Mouse (Mus musculus) intestine, embryonic 15.5 days (tissue): ENCODE results near the gene Rwdd3. TPM values are rescaled to one million over a fixed set of nuclear protein-coding genes. Genes with fewer than 3 reads are reported as not detected.

ENCODE experiments used
- ATAC-seq: fragments of 200-750 bp; cut with Nextera tagmentation; 2 replicates; pipeline ENCODE4 v1.8.0; 2017; ENCODE audit warnings: moderate TSS enrichment, moderate library complexity
- H3K27ac ChIP-seq: fragments of 300-500 bp; sonication (generic); 2 replicates; pipeline ENCODE4 v1.5.1; 2015; ENCODE audit warnings: mild to moderate bottlenecking, inconsistent platforms
- H3K27me3 ChIP-seq: fragments of 300-500 bp; sonication (generic); replicated peaks from 2 replicates; pipeline ENCODE4 v1.6.1; 2015; ENCODE audit warnings: inconsistent platforms
- H3K36me3 ChIP-seq: fragments of 300-500 bp; sonication (generic); 2 replicates; pipeline ENCODE4 v1.6.1; 2015; ENCODE audit warnings: inconsistent platforms
- H3K4me1 ChIP-seq: fragments of 300-500 bp; sonication (generic); replicated peaks from 2 replicates; pipeline ENCODE4 v1.6.1; 2015; ENCODE audit warnings: inconsistent platforms
- H3K4me2 ChIP-seq: fragments of 300-500 bp; sonication (generic); replicated peaks from 2 replicates; pipeline ENCODE4 v1.6.1; 2015; ENCODE audit warnings: mild to moderate bottlenecking, inconsistent platforms
- H3K4me3 ChIP-seq: fragments of 300-500 bp; sonication (generic); replicated peaks from 2 replicates; pipeline ENCODE4 v1.5.1; 2015; ENCODE audit warnings: inconsistent platforms
- H3K9ac ChIP-seq: fragments of 300-500 bp; sonication (generic); 2 replicates; pipeline ENCODE4 v1.6.1; 2015; ENCODE audit warnings: inconsistent platforms
- H3K9me3 ChIP-seq: fragments of 300-500 bp; sonication (generic); 2 replicates; pipeline ENCODE4 v1.6.1; 2016; ENCODE audit warnings: inconsistent platforms
- WGBS: fragments of 180-500 bp; shearing (Covaris S2); methylation state at CpG from one replicate; pipeline ENCODE4 v1.1.7; 2015; 5-methylcytosine and 5-hydroxymethylcytosine counted together
- polyA plus RNA-seq: library from polyadenylated mRNA; unstranded; fragments of >200 nt; fragmentation: Nextera tagmentation; extraction: Ambion mirVana; gene quantifications from 2 replicates; pipeline ENCODE4 v1.2.1, GENCODE M21; 2015

Rwdd3 gene
- 4.6 and 5.9 TPM in 2 replicates for polyA plus RNA-seq

- Histone ChIP-seq H3K4me2 (peak within 1 kb of the TSS; percentile 80), H3K36me3 (no peaks in the 10 kb centered on the region), H3K9ac (peak within 1 kb of the TSS; percentile 71), H3K9me3 (no peaks in the 10 kb centered on the region), H3K27me3 (no peaks in the 10 kb centered on the region), H3K4me3 (peak within 1 kb of the TSS; percentile 68), H3K4me1 (no peaks in the 10 kb centered on the region), H3K27ac (peak within 1 kb of the TSS; percentile 78; the same call in 1 of the 2 replicates)
- ATAC-seq, result peak; percentile 98
- WGBS, result under 1% methylated on average over 40 of the region's 40 CpGs
Observed at GRCm38 (mm10) chr3:121171243-121171871, at the start of gene Rwdd3. Gene Rwdd3, minus strand, starts transcription at chr3:121171695.

DNA sequence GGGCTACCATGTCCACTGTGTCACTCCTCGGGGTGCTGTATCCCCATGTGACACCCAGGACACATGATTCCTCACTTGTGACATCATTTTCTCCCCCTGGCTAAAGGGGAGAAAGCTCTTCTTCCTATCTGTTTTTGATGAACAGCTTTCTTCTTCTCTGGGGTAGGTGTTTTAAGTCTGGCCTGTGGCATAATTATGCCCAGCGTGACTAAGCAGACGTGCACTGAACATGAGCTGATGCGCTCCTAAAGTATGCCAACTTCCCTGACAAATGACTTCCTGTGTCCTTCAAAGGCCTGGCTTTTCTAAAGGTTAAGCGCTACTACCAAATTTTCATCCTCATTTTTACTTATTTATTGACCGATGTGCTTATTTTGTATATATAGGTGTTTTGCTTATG, 45.5 kb upstream of the Rwdd3 start:
- H3K4me1 ChIP-seq, result no peaks in the 10 kb centered on the region
- H3K36me3 ChIP-seq, result no peaks in the 10 kb centered on the region
- no peaks in the 10 kb centered on the region for H3K27me3 ChIP-seq
- WGBS, result 79% methylated on average over 6 of the region's 6 CpGs
- no peak overlapping the region for H3K4me3 ChIP-seq
- no peak overlapping the region for H3K4me2 ChIP-seq
- ATAC-seq, result no peak
- no peaks in the 10 kb centered on the region for H3K9me3 ChIP-seq
- H3K27ac ChIP-seq, result no peak overlapping the region
- H3K9ac ChIP-seq, result no peak overlapping the region

GRCm38 (mm10) chr3:121213501-121213900, 42.0 kb upstream of the Rwdd3 start:
- H3K27me3 ChIP-seq, result no peaks in the 10 kb centered on the region
- H3K4me2 ChIP-seq, result no peak overlapping the region
- 79% methylated on average over 3 of the region's 3 CpGs for WGBS
- no peaks in the 10 kb centered on the region for H3K9me3 ChIP-seq
- ATAC-seq, result no peak
- H3K4me1 ChIP-seq, result no peaks in the 10 kb centered on the region
- H3K4me3 ChIP-seq, result no peak overlapping the region
- no peak overlapping the region for H3K27ac ChIP-seq
- no peak overlapping the region for H3K9ac ChIP-seq
- no peaks in the 10 kb centered on the region for H3K36me3 ChIP-seq

- no peaks in the 10 kb centered on the region for H3K9me3 ChIP-seq
- no peaks in the 10 kb centered on the region for H3K36me3 ChIP-seq
- no peak overlapping the region for H3K4me3 ChIP-seq
- no peaks in the 10 kb centered on the region for H3K4me1 ChIP-seq
- 33% methylated on average over 1 of the region's 1 CpGs for WGBS
- H3K27ac ChIP-seq, result no peak overlapping the region
- no peak overlapping the region for H3K9ac ChIP-seq
- no peak for ATAC-seq
- H3K4me2 ChIP-seq, result no peak overlapping the region
- H3K27me3 ChIP-seq, result no peaks in the 10 kb centered on the region
Observed at GRCm38 (mm10) chr3:121212156-121212555, 40.7 kb upstream of the Rwdd3 start.

GRCm38 (mm10) chr3:121208994-121209393, 37.5 kb upstream of the Rwdd3 start:
- Histone ChIP-seq H3K4me2 (no peak overlapping the region), H3K27me3 (no peaks in the 10 kb centered on the region), H3K36me3 (no peaks in the 10 kb centered on the region), H3K9ac (no peak overlapping the region), H3K9me3 (no peaks in the 10 kb centered on the region), H3K4me1 (no peaks in the 10 kb centered on the region), H3K4me3 (no peak overlapping the region), H3K27ac (no peak overlapping the region)
- ATAC-seq, result no peak
- WGBS, result 88% methylated on average over 5 of the region's 5 CpGs

- no peaks in the 10 kb centered on the region for H3K27me3 ChIP-seq
- no peak overlapping the region for H3K27ac ChIP-seq
- no peak for ATAC-seq
- H3K9ac ChIP-seq, result no peak overlapping the region
- 87% methylated on average over 19 of the region's 19 CpGs for WGBS
- no peaks in the 10 kb centered on the region for H3K36me3 ChIP-seq
- H3K4me1 ChIP-seq, result no peaks in the 10 kb centered on the region
- no peak overlapping the region for H3K4me3 ChIP-seq
- H3K4me2 ChIP-seq, result no peak overlapping the region
- no peaks in the 10 kb centered on the region for H3K9me3 ChIP-seq
Observed at GRCm38 (mm10) chr3:121206202-121206882, 34.8 kb upstream of the Rwdd3 start.

DNA sequence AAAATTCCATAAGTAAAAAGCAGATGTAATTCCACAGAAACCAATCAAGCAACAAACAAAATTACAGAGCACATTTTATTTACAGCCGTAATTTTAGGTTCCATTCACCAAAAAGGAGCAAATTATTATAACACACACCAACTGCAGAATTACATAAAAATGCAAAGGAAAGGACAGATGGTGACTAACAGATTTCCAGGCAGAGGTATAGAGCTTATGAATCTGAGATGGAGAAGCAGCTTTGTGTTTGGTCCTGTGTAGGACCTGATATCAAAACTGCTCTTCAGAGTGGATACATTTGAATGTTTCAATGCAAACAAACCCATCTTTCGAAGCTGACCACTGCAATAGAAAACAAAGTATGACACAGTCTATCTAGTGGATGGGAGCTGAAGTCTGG, 31.1 kb upstream of the Rwdd3 start:
- Histone ChIP-seq H3K4me1 (no peaks in the 10 kb centered on the region), H3K27ac (no peak overlapping the region), H3K4me3 (no peak overlapping the region), H3K9me3 (no peaks in the 10 kb centered on the region), H3K36me3 (no peaks in the 10 kb centered on the region), H3K9ac (no peak overlapping the region), H3K4me2 (no peak overlapping the region), H3K27me3 (no peaks in the 10 kb centered on the region)
- no peak for ATAC-seq
- WGBS, result 82% methylated on average over 2 of the region's 2 CpGs

DNA sequence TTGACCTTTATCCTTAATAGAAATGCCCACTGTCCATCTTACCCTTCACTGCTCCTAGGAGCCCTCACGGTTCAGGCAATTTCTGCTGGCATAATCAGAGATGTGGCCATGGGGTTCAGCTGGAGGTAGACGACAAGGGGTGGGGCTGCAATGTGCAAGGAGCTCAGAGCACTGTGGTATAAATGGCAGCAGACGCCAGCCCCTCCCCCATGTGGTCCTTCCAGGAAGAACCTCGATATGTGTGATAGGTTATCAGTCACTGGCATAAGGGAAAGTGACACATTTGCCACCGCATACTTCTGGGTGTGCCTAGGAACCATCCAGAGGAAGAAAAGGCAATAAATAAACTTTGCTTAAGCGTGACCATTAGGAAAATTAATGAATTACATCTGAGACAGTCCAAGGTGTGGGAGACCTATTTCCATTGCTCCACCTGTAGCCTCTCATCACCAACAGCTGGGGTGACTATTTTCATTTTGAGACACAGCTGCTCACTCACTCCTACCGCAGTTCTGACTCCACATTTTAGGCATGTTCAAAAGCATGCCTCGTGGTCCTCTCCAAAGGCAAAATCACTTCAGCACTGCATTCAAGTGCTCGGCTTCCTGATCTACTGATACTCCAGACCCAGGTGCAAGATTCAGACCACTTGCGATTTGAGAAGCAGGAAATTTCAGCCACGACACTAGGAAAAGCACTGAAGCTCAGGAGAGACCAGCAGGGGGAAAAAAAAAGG, 29.7 kb upstream of the Rwdd3 start:
- WGBS, result 60% methylated on average over 11 of the region's 11 CpGs
- no peaks in the 10 kb centered on the region for H3K9me3 ChIP-seq
- no peak overlapping the region for H3K4me2 ChIP-seq
- no peak overlapping the region for H3K27ac ChIP-seq
- no peaks in the 10 kb centered on the region for H3K4me1 ChIP-seq
- H3K36me3 ChIP-seq, result no peaks in the 10 kb centered on the region
- H3K27me3 ChIP-seq, result no peaks in the 10 kb centered on the region
- peak; percentile 86 for ATAC-seq
- H3K4me3 ChIP-seq, result no peak overlapping the region
- H3K9ac ChIP-seq, result no peak overlapping the region

- no peaks in the 10 kb centered on the region for H3K9me3 ChIP-seq
- no peak for ATAC-seq
- H3K9ac ChIP-seq, result no peak overlapping the region
- no peaks in the 10 kb centered on the region for H3K4me1 ChIP-seq
- H3K4me3 ChIP-seq, result no peak overlapping the region
- 88% methylated on average over 2 of the region's 2 CpGs for WGBS
- H3K27me3 ChIP-seq, result no peaks in the 10 kb centered on the region
- H3K27ac ChIP-seq, result no peak overlapping the region
- H3K36me3 ChIP-seq, result no peaks in the 10 kb centered on the region
- no peak overlapping the region for H3K4me2 ChIP-seq
Observed at GRCm38 (mm10) chr3:121189199-121189598, 17.7 kb upstream of the Rwdd3 start.

- Histone ChIP-seq H3K9ac (no peak overlapping the region), H3K9me3 (no peaks in the 10 kb centered on the region), H3K4me3 (no peak overlapping the region), H3K27ac (no peak overlapping the region), H3K36me3 (no peaks in the 10 kb centered on the region), H3K4me2 (no peak overlapping the region), H3K4me1 (no peaks in the 10 kb centered on the region), H3K27me3 (no peaks in the 10 kb centered on the region)
- 76% methylated on average over 7 of the region's 7 CpGs for WGBS
- ATAC-seq, result no peak
Observed at GRCm38 (mm10) chr3:121187510-121187909, 16.0 kb upstream of the Rwdd3 start.

DNA sequence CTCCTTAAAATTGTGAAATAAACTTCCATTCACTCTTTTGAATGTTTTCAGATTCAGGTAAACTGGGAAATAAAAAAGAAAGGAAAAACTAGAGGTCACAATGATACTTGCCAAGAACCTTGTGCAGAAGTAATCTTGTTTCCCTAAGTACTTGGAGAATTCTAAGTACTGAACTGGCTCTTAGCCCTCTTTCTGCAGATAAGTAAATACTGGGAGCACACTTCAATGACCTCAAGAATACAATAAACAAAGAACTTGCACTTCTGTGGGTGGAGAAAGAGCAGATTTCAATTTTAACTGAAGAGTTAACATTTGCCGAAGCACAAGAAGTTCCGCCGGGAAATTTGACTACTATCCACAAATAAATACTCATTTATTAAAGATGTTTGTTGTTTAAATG, 15.4 kb upstream of the Rwdd3 start:
- WGBS, result 48% methylated on average over 3 of the region's 3 CpGs
- Histone ChIP-seq H3K4me1 (no peaks in the 10 kb centered on the region), H3K4me2 (no peak overlapping the region), H3K9me3 (no peaks in the 10 kb centered on the region), H3K4me3 (no peak overlapping the region), H3K9ac (no peak overlapping the region), H3K27me3 (no peaks in the 10 kb centered on the region), H3K36me3 (no peaks in the 10 kb centered on the region), H3K27ac (no peak overlapping the region)
- ATAC-seq, result no peak

DNA sequence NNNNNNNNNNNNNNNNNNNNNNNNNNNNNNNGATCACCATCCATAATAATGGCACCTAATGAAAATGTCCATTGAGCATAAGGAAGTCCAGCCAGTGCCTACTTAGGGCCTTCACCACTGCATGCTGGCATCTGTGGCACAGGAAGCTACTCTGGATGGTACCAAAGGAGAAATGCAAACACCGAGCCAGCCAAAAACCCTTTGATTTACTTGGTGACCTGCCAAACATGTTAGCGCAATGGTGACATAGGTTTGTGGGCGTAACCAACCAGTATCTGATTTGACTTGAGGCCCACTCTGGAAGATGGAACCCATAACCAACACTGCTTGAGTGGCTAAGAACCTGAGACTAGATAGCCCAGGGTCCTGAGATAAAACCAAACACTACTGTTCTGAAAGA, 13.7 kb upstream of the Rwdd3 start:
- Histone ChIP-seq H3K9me3 (no peaks in the 10 kb centered on the region), H3K27ac (no peak overlapping the region), H3K9ac (no peak overlapping the region), H3K27me3 (no peaks in the 10 kb centered on the region), H3K4me2 (no peak overlapping the region), H3K36me3 (no peaks in the 10 kb centered on the region), H3K4me1 (no peaks in the 10 kb centered on the region), H3K4me3 (no peak overlapping the region)
- WGBS, result 98% methylated on average over 3 of the region's 3 CpGs
- ATAC-seq, result no peak
